Mouse (Mus musculus) forelimb bud, embryonic 11.5 days (tissue): ENCODE data around the gene R3hdm2.

Experiments used
- DNase-seq: peaks from one replicate; pipeline ENCODE4 v3.0.0-alpha.2; 2012; ENCODE audit warnings: low read depth, low spot score

The R3hdm2 gene

GRCm38 (mm10) chr10:127353909-127354895 is 25.9 kb upstream of the R3hdm2 start, which contains the start of gene Inhbe:
Gene Inhbe (minus strand): TSS chr10:127354411.
- no peak for DNase-seq

DNA sequence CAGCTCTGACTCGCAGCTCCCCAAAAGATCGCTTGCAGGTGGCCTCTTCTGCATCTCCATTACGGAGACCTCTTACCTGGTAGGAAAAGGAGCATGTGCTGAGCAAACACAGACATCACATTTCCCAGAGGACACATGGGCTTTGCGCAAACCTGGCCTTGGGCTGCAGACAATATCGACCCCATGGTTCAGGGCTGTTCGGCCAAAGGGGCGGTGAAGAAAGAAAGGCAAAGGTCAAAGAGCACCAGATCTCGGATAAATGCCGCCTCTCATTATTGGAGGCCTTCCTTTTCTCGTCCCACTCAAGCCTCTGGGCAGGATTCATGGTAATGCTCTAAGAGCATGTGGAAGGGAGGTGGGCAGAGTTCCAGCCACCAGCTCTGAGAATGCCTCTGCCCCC is 24.8 kb upstream of the R3hdm2 start:
- no peak for DNase-seq

DNA sequence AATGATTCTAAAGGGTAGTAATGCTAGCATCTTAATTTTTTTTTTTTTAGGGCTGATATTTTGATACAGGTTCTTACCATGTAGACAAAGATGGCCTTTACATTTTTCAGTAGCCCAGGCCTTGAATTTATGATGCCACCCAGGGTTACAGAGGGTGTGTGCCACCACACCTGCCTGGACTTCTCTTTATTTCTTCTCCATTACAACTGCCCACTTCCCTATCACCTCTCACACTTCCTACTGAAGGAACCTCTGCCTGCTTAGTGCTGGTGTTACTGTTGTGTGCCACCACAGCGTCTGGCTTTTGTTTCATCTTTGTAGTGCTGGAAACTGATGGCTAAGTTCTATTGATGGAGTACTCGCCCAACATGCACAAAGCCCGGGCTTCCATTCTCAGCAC is 19.4 kb upstream of the R3hdm2 start:
- DNase-seq: no peak

DNA sequence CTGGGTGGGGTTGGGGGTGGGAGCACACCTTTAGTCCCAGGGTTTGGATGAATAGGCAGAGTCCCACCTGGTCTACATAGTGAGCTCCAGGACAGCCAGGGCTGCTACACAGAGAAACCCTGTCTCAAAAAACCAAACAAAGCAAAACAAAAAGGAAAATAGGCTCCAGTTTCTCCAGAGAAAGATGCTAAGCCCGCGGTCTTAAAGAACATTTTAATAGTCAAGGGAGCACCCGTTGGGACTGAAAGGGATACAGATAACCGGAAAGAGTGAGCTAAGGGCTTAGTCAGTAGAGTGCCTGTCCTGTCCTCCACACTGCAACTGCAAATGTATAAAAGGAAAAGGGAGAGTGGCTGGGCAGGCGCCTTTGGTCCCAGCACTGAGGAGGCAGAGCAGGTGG is 13.0 kb upstream of the R3hdm2 start:
- DNase-seq: no peak

DNA sequence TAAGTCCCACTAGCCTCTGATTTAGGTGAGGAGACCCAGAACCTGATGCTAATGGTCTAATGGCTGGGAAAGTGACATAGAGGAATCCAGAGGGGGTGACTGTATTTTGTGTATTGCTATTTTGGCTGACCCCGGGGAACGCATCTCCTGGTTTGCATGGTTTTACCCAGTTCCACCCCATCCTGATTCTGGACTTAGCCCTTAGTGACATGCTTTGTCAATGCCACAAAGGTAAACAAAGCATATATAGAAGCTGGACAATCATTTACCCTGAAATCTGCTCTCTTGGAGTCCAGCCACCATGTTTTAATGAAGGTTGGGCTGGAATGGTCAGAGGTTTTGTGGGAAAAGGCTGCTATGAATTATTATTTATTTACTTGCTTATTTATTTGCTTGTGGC is 11.9 kb upstream of the R3hdm2 start:
- DNase-seq: no peak

- no peak for DNase-seq
Observed at GRCm38 (mm10) chr10:127369834-127370820, 10.0 kb upstream of the R3hdm2 start, which contains the start of gene Inhbc. Gene Inhbc (minus strand): TSS chr10:127370431.

DNA sequence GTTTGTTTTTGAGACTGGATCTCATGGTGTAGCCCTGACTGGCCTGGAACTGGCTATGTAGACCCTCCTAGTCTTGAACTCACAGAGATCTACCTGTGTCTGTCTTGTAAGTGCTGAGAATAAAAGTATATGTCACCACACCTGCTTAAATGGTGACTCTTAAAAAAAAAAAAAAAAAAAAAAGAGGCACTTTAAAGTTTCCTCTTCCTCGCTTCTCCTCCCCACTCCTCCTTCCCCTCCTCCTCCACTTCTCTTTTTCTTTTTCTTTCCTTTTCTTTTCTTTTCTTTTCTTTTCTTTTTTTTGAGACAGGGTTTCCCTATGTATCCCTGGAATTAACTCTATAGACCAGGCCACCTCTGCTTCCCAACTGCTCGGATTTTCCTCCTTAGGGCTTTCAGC is 9.1 kb upstream of the R3hdm2 start:
- no peak for DNase-seq

DNA sequence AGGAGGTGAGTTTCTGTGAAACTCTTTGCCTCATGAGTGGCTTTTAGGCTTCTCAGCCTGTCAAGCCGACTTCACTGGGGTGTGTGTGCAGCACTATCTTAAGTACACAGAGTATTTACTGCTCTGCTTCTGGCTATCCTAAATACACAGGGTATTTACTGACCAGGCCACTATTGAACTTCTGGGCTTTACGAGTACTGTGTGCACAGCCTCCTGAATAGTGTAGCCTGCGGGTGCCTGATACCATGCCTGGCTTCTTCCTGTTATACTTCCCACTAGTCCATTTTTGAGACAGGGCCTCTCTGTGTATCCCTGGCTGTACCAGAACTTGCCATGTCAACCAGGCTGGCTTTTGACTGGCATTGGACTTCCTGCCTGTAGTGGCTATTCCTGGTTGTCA is 2.4 kb upstream of the R3hdm2 start:
- DNase-seq: no peak

- no peak for DNase-seq
Observed at GRCm38 (mm10) chr10:127379654-127380053, 473 bp upstream of the R3hdm2 start.

DNA sequence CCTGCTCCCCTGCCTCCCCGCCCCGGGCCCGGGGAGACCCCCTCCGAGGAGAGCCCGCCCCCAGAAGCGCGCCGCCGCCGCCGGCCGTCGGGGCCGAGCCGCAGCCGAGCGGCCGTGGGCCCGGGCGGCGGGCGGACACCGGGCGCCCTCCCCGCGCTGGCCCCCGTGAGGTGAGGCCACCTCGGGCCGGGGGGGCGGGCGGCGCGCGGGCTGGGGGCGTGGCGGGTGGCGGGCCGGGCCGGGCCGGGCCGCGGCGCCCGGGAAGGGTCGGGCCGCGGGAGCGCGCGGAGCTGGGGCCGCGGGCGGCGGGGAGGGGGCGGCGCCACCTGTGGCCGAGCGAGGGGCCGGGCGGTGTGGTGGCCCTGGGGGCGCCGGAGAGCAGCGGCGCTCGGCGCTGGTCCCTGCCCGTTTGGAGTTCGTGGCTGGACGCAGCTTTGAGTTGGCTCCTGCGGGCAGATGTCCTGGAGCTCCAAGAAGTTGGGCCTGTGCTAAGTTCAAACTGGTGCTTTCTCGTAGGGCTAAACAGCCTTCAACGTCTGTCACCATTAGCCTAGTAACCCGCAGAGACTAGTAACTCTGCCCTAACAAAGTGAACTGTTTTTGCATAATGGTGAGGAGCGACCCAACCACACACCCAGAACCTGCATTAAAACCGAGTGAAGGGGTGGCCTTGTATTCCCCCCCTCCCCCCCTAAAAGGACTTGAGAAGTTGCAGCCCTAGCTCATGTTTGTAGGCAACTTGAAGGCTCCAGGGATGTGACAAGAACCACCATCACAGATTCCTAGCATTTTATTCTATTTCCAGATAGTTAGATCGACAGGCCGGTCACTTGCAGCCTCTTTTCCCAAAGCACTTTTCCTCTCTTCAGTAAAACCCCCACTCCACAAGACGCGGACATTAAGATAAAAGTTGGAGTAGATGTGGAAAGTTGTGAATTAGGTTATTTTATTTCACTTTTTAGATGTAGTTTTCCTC is 928 bp downstream of the R3hdm2 start:
- DNase-seq: peak; percentile 72

GRCm38 (mm10) chr10:127381743-127382134 is 1.6 kb downstream of the R3hdm2 start:
- no peak for DNase-seq

DNA sequence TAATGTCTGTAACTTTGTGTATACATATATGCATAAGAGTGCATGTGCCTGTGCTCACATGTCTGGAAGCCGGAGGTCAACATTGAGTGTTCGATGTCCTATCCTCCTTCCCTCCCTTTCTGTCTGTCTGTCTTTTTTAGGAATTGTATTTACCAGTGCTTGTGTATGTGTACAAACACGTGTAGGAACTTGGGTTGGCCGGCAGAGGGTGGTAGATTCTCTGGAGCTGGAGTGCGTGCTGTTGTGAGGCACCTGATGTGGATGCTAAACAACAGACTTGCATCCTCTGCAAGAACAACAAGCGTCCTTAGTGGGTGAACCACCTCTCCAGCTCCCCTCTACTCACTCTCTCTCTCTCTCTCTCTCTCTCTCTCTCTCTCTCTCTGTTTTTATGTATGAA is 11.6 kb downstream of the R3hdm2 start:
- DNase-seq: no peak

DNA sequence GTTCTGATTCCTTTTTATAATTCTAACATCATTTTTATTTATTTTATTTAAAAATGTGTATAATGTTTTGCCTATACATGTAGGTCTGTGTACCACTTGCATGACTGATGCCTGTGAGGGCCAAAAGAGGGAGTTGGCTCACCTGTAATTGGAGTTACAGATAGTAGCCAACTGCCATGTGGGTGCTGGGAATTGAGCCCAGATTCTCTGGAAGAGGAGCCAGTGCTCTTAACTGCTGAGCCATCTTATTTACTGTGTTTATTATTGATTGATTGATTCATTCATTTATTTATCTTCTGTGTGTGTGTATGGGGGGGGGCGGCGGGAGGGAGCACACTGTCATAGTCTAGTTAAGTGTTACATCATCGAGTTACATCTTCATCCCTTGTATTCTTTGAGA is 24.6 kb downstream of the R3hdm2 start:
- DNase-seq: no peak

DNA sequence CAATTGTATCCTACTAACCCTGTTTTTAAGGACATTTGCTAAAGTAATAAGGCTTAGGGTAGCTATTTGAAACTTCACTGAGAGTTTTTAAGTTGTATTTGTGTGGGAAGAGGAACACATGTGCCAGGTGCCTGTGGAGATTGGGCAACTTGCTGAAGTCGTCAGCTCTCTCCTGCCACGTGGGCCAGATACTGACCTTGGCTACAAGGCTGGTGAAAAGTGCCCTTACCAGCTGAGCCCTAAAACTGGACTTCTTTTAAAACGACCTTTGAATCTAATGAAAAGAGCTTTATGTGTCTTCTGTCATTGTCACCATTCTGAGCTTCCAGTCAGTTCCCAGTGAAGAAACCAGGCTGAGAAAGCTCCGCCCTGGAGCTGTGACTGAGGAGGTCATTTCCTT is 27.3 kb downstream of the R3hdm2 start:
- DNase-seq: no peak

DNA sequence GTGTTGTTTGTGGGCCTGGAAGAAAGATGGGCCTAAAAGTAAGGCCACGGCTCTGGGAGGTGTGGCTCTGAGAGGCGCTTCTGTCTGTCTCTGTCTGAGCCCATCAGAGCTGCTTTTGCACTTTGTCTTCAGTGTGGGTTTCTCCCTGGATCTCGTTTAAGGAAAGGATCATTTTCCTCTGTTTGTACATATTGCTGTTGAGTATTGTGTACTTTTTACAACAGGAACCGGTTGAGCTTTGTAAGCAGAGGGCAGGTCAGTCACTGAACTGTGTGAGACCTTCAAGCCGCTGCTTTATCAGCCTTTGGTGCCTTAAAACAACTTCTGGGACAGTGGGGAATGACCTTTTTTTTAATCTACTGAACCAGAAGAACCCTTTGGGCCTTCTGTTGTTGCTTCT is 32.0 kb downstream of the R3hdm2 start:
- no peak for DNase-seq

GRCm38 (mm10) chr10:127412776-127413175 is 32.6 kb downstream of the R3hdm2 start:
- DNase-seq: no peak

- no peak for DNase-seq
Observed at GRCm38 (mm10) chr10:127413585-127413984, 33.5 kb downstream of the R3hdm2 start.

DNA sequence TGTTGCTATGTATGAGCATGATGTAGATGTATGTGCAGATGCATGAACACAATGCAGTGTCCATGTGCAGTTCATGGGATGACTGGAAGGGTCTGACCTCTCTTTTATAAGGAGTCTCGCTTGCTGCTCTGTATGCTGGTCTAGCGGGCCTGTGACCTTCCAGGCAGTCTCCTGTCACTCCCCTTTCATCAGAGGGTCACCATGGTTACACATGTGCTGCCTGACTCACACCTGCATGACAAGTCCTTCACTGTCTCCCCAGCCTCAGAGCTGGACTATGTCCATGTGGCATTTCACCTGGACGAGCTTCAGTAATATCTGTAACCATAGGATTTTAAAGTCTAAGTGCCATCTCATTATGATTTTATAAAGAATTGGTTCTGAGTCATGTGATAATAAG is 34.0 kb downstream of the R3hdm2 start:
- DNase-seq: no peak

- peak; percentile 13 for DNase-seq
Observed at GRCm38 (mm10) chr10:127420131-127420530, 40.0 kb downstream of the R3hdm2 start.

DNA sequence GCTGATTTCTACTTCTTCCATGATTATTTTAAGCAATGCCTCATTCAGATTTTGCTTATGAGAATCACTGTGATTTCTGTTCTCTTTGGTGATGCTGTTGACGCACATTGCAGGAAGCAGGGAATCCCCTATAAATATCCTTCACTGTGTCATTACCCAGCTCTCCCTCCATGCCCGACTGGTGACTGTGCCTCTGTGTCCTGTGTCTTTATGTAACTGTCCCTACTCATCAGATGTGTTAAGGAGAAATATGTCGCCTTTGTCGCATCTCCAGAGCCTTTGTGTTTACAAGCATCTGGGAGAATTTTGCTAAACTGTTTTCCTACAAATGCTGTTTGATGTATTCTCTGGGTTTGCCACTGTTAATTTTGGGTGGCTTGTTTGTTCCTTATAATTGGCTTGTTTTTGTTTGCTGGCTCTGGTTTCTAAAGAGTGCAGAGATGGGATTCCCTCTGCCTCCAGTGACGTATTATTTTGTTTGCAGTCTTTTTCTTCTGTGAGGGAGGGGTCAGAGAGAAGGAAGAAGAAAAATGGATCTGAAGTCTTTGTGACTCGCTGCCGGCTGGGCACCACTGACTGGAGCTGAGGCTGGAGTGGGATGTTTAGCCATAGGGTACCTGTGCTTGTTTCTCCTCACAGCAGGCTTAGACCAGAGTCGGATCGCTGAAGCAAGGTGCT is 40.7 kb downstream of the R3hdm2 start:
- DNase-seq: no peak
